Mouse (Mus musculus) stomach, postnatal 0 days (tissue): ENCODE results near the gene Nom1.

Experiments
- CTCF ChIP-seq: IDR thresholded peaks from 2 replicates; pipeline ENCODE4 v1.5.1; 2016; ENCODE audit warnings: antibody characterized with exemption, low read depth, mild to moderate bottlenecking, moderate library complexity
- EP300 ChIP-seq: optimal IDR thresholded peaks from 2 replicates; pipeline ENCODE3; 2016; ENCODE audit warnings: antibody characterized with exemption

DNA sequence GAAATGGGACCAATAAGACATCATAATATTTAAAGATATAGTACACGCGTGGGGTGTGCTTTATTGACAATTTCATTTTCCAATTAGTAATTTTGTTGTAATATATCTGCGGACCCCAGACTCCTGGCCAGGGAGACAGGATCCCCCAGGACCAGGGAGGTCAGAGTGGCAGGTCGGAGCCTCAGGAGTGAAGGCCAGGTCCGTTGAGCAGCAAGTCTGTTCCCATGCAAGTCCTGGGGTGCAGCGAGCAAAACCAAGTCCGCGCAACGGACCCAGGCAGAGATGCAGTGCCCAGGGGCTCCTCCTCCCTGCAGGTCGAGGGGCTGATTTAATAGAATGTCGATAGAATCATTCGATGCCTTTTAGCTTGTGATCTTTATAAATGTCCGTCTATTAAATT is 52.9 kb downstream of the Nom1 start:
- TF ChIP-seq CTCF (no peak), EP300 (no peak)
